Mouse (Mus musculus) forebrain, postnatal 0 days (tissue): ENCODE measurements around the gene H2-Oa. TPM values are rescaled to one million over a fixed set of nuclear protein-coding genes. Genes with fewer than 3 reads are reported as not detected.
A peak's percentile ranks its signal among the peaks of the same experiment; 100 is the strongest.

Source experiments
- ATAC-seq: fragments of 200-750 bp; cut with Nextera tagmentation; 2 replicates; pipeline ENCODE4 v1.8.0; 2017; ENCODE audit warnings: mild to moderate bottlenecking, moderate library complexity
- DNase-seq: peaks from one replicate; pipeline ENCODE4 v3.0.0-alpha.2; 2015
- H3K27ac ChIP-seq: fragments of 300-500 bp; sonication (generic); 2 replicates; pipeline ENCODE4 v1.5.1; 2014; ENCODE audit warnings: low read depth, mild to moderate bottlenecking, antibody characterized with exemption, low read length, moderate library complexity, mixed read lengths
- H3K27me3 ChIP-seq: fragments of 300-500 bp; sonication (generic); 2 replicates; pipeline ENCODE4 v1.6.1; 2014; ENCODE audit warnings: mild to moderate bottlenecking, low read length, mixed read lengths; ENCODE audit not compliant: insufficient read depth
- H3K36me3 ChIP-seq: fragments of 300-500 bp; sonication (generic); 2 replicates; pipeline ENCODE4 v1.6.1; 2014; ENCODE audit warnings: mild to moderate bottlenecking, moderate library complexity; ENCODE audit not compliant: insufficient read depth
- H3K4me1 ChIP-seq: fragments of 300-500 bp; sonication (generic); 2 replicates; pipeline ENCODE4 v1.6.1; 2014; ENCODE audit warnings: antibody characterized with exemption; ENCODE audit not compliant: insufficient read depth
- H3K4me2 ChIP-seq: fragments of 300-500 bp; sonication (generic); 2 replicates; pipeline ENCODE4 v1.6.1; 2014; ENCODE audit warnings: low read depth, mild to moderate bottlenecking, moderate library complexity
- H3K4me3 ChIP-seq: fragments of 300-500 bp; sonication (generic); 2 replicates; pipeline ENCODE4 v1.5.1; 2014; ENCODE audit warnings: low read depth, low read length, mixed read lengths
- H3K9ac ChIP-seq: fragments of 300-500 bp; sonication (generic); 2 replicates; pipeline ENCODE4 v1.6.1; 2014; ENCODE audit warnings: mild to moderate bottlenecking
- H3K9me3 ChIP-seq: fragments of 300-500 bp; sonication (generic); 2 replicates; pipeline ENCODE4 v1.6.1; 2016; ENCODE audit warnings: low read length
- CTCF ChIP-seq: sonication (generic); IDR thresholded peaks from 2 replicates; pipeline ENCODE4 v1.5.1; 2016; ENCODE audit warnings: antibody characterized with exemption, control low read depth, low read depth
- WGBS: fragments of 180-500 bp; shearing (Covaris S2); extraction: QIAGEN DNeasy Blood & Tissue Kit; methylation state at CpG from one replicate; pipeline ENCODE4 v1.1.7; 2014; 5-methylcytosine and 5-hydroxymethylcytosine counted together
- polyA plus RNA-seq: library from polyadenylated mRNA; unstranded; fragments of >200 nt; fragmentation: Nextera tagmentation; extraction: Ambion mirVana; gene quantifications from 2 replicates; pipeline ENCODE4 v1.2.1, GENCODE M21; 2015
- total RNA-seq: library from RNA; depleted of rRNA; stranded (reverse); fragments of >200 nt; gene quantifications from 2 replicates; pipeline ENCODE4 v1.2.3, GENCODE M21; 2014

Gene H2-Oa
- total and polyA plus RNA-seq, 2 experiments from 2014 or later: not detected

DNA sequence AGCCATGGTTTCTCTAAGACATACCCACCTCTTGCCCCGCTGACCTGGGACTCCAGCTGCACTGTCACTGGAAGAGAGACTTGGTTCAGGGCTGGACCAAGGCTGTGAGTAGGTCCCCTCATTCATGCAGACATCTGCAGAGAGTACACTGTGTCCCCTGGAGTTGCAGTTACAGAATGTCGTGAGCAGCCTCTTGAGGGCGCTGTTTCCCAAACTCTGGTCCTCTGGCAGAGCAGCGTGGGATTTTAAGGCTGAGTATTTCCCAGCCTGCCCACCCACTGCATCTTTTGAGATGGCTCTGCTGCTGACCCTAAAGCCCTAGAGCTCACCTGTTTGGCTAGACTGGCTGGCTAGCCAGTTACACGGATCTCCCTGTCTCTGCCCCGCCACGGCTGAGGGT is 1.2 kb upstream of the H2-Oa start:
- DNase-seq (no peak), ATAC-seq (no peak)
- Histone ChIP-seq H3K4me3 (no peak overlapping the region), H3K9me3 (no peaks in the 10 kb centered on the region), H3K4me2 (no peak overlapping the region), H3K27ac (no peak overlapping the region), H3K9ac (no peak overlapping the region), H3K4me1 (no peaks in the 10 kb centered on the region), H3K36me3 (no peaks in the 10 kb centered on the region), H3K27me3 (no peaks in the 10 kb centered on the region)
- TF ChIP-seq CTCF: peak; percentile 32; the same call in 1 of the 2 replicates
- WGBS: 51% methylated on average over 7 of the region's 7 CpGs

DNA sequence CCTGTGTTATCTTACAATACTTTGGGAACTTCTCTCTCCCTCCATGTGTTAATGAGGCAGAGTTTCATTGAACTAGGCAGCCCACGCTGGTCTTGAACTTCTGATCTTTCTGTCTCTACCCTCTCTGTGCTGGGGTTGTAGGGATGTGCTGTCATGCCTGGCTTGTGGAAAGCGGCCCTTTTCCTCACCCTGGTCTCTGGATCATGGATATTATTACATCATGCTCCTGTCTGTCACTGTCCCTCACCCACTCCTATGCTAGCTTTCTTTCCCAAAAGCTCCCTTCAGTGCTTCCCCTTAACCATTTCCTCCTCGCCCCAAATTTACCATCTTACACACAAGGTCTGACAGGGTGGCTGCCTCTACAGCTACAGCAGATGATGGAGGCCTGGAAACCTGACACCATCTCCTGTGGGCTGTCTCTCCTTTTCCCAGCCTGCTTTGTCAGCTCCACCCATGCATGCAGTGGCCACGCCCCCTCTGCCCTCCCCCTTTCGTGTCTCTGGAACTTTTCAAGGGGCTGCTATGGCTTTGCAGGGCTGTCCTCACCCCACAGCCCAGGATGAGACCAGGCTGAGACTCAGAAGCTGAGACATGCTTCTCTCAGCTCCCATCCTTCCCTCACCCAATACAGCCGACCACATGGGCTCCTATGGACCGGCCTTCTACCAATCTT is 1.2 kb downstream of the H2-Oa start:
- ATAC-seq: no peak
- no peak overlapping the region for H3K4me2 ChIP-seq
- H3K4me3 ChIP-seq: no peak overlapping the region
- no peaks in the 10 kb centered on the region for H3K27me3 ChIP-seq
- H3K9ac ChIP-seq: no peak overlapping the region
- no peak for DNase-seq
- 34% methylated on average over 7 of the region's 7 CpGs for WGBS
- TF ChIP-seq CTCF: no peak
- H3K4me1 ChIP-seq: no peaks in the 10 kb centered on the region
- no peaks in the 10 kb centered on the region for H3K36me3 ChIP-seq
- H3K27ac ChIP-seq: no peak overlapping the region
- H3K9me3 ChIP-seq: no peaks in the 10 kb centered on the region

DNA sequence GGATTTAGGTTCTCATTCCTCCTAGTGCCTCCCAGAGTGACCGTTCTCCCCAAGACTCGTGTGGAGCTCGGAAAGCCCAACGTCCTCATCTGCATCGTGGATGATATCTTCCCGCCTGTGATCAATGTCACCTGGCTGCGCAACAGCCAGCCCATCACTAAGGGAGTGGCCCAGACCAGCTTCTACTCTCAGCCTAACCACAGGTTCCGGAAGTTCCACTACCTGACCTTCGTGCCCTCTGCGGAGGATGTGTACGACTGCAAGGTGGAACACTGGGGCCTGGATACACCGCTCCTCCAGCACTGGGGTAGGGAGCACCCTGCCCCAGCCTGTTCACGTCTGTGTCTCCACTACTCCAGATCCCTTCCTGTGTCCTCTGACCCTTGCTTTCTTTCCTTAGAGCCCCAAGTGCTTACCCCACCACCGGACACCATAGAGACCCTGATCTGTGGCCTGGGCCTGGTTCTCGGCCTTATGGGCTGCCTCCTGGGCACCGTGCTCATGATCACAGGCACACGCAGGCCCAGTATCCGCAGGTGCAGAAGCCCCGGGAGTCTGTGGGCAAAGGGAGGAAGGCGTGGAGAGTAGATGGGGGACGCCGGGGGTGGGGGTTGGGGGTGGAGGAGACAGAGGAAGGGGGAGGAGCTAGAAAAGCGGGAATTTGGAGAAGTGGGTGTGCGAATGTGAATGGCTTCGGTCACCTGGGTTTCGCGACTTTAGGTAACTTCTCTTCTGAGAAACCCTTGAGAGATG is 2.3 kb downstream of the H2-Oa start:
- TF ChIP-seq CTCF: no peak
- ATAC-seq: no peak
- DNase-seq: no peak

DNA sequence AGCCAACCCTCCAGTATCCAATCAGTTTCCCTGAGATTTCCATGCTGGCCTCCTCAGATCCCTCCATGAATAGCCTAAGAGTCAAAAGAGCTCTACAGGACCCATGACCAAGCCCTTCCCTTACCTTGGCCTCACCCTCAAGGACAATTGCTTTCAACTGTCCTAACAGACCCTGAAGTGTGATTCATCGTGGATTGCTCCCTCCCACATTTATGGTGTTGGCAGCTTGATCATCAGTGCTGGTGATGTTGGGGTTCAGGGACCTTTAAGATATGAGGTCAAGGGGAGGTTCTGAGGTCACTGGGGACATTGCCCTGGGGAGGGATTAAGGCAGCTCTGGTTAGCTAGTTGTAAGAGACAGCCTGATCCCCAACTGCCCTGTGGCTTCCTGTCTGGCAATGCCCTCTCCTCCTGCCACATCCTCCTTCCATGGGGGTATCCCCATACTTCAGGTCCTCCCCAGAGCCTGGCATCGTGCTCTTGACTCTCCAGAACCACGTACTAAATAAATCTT is 4.4 kb downstream of the H2-Oa start:
- Histone ChIP-seq H3K9me3 (no peaks in the 10 kb centered on the region), H3K27me3 (no peaks in the 10 kb centered on the region), H3K4me1 (no peaks in the 10 kb centered on the region), H3K36me3 (no peaks in the 10 kb centered on the region), H3K9ac (no peak overlapping the region), H3K4me3 (no peak overlapping the region), H3K27ac (no peak overlapping the region), H3K4me2 (no peak overlapping the region)
- no peak for TF ChIP-seq CTCF
- ATAC-seq (no peak), DNase-seq (no peak)
- WGBS: 75% methylated on average over 3 of the region's 3 CpGs

More for the DNA sequence above, 2.3 kb downstream of the H2-Oa start:
- no peaks in the 10 kb centered on the region for H3K36me3 ChIP-seq
- H3K4me3 ChIP-seq: no peak overlapping the region
- 91% methylated on average over 27 of the region's 27 CpGs for WGBS
- no peaks in the 10 kb centered on the region for H3K27me3 ChIP-seq
- H3K4me2 ChIP-seq: no peak overlapping the region
- no peak overlapping the region for H3K27ac ChIP-seq
- H3K4me1 ChIP-seq: no peaks in the 10 kb centered on the region
- no peaks in the 10 kb centered on the region for H3K9me3 ChIP-seq
- H3K9ac ChIP-seq: no peak overlapping the region

DNA sequence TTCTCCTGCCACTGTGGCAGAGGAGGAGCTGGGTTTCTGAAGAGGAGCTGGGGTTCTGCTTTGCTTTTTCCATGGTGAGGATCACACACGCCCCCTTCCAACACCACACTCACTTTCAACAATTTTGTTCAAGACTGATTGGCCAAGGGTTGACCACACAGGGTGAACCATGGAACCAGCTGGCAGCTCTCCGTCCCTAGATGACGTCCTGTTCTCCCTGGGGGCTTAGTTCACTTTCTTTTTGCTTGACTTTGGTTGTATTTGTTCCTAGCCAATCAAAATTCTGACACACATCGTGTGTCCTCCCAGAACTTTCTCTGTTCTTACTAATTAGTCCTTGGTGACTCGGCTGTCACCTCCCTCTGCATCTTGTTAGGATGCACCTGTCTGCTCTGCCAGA is 5.1 kb downstream of the H2-Oa start:
- Histone ChIP-seq H3K9me3 (no peaks in the 10 kb centered on the region), H3K4me1 (no peaks in the 10 kb centered on the region), H3K27ac (no peak overlapping the region), H3K27me3 (no peaks in the 10 kb centered on the region), H3K4me3 (no peak overlapping the region), H3K4me2 (no peak overlapping the region), H3K36me3 (no peaks in the 10 kb centered on the region), H3K9ac (no peak overlapping the region)
- no peak for TF ChIP-seq CTCF
- DNase-seq (no peak), ATAC-seq (no peak)
- WGBS: 57% methylated on average over 5 of the region's 5 CpGs

DNA sequence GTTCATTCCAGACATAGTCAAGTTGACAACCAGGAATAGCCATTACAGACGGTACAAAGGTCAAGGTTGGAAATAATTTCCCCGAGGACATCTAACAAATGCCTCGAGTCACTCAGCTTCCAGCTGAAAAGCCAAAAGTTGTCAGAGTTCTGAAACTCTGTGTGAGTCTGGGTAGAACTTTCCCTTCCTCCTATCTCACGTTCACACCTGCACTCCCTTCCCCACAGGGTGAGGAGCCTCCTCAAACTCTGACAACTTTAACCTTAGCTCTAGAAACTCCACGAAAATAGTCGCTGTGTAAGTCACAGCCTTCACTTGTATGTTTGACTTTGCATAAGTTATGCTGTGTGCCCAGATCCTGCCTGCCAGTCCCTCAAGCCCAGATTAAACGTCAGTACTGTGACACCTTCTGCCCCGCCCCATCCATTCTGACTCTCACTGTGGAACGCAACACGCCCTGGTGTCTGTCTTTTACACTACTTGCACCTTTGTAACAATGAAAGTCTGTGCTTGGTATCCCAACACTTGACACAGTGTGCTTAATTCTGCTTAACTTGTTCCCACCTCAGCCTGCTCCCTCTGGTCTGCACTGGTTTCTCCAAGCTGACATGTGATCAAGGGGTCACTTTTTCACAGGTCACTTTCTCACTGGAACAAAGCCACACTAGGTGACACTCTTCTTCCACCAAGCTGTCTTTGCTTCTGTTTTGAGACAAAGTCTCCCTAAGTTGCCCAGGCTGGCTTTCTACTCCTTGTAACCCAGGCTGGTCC is 6.8 kb downstream of the H2-Oa start:
- TF ChIP-seq CTCF: no peak
- DNase-seq (no peak), ATAC-seq (no peak)
- Histone ChIP-seq H3K36me3 (no peaks in the 10 kb centered on the region), H3K4me3 (no peak overlapping the region), H3K27ac (no peak overlapping the region), H3K27me3 (no peaks in the 10 kb centered on the region), H3K4me2 (no peak overlapping the region), H3K4me1 (no peaks in the 10 kb centered on the region), H3K9ac (no peak overlapping the region), H3K9me3 (no peaks in the 10 kb centered on the region)
- WGBS: 63% methylated on average over 10 of the region's 10 CpGs
